Mouse (Mus musculus): ENCODE results near the gene Ppm1j.

- TF ChIP-seq HCFC1 (IDR thresholded peaks at IDR 0.05; ENCODE audit: borderline replicate concordance, insufficient read depth, low read length) (no peak), MAFK (IDR thresholded peaks at IDR 0.05; ENCODE audit: insufficient read depth, low read depth, low read length) (no peak), CHD2 (IDR thresholded peaks at IDR 0.05; ENCODE audit: low read depth, low read length) (no peak)
Observed at GRCm38 (mm10) chr3:104805539-104805938, 24.7 kb downstream of the Ppm1j start.
